Mouse (Mus musculus): ENCODE data around the gene Calcr.

DNA sequence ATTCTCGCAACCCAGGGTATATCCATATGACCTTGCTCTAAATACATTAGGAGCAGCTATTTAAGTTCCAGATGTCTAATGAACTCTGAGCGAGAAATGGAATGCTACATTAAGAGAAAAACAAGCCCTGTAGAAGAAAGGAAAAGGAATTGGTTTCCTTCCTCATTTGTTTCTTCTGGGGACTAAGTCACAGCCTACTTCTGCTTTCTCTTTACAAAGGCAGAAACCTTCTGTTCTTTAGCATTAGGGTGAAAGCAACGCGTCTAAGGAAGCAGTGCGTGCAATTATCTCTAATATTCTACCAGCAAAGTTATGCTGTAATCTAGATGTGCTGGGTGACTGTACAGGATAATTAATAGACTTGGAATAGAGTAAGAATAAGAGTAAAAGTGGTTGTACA is 14.9 kb downstream of the Calcr start:
- TF ChIP-seq CTCF (IDR thresholded peaks at IDR 0.05; ENCODE audit: low read depth): no peak
- TF ChIP-seq EP300 (optimal IDR thresholded peaks at IDR 0.05): no peak
